Mouse (Mus musculus): Measurements from ENCODE around the gene Unc93b1.

Unc93b1 gene

DNA sequence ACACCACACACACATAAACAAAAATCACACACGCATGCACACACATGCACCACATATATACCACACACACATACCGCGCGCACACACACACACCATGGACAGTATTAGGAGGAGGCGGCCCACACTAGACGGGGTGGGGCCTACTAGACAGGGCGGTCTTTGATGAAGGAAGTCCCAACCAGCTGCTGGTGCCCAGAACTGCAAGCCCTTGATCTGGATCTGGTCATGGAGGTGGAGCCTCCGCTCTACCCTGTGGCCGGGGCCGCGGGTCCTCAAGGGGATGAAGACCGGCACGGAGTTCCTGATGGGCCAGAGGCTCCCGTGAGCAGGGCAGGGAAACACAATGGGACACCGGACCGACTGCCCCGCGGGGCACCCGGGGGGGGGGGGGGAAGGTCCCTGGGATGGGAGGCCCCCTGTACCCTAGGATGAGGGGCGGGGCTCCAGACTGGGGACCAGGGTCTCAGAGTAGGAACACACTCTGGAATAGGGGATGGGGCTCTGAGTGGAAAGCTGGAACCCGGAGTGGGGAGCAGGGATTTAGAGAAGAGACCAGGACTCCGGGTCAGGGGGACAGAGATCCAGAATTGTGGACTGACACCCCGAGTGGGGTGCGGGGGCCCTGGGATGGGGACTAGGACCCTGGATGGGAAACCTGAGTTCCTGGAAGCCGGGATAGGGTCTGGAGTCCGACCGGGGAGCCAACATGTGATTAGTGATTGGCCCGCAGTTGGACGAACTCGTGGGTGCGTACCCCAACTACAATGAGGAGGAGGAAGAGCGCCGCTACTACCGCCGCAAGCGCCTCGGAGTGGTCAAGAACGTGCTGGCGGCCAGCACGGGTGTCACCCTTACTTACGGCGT, at the start of gene Unc93b1:
Gene Unc93b1, plus strand, starts transcription at position 155 of the 864 bp plus-strand sequence.
- peak; percentile 72 for DNase-seq (ENCODE audit: low spot score)

DNA sequence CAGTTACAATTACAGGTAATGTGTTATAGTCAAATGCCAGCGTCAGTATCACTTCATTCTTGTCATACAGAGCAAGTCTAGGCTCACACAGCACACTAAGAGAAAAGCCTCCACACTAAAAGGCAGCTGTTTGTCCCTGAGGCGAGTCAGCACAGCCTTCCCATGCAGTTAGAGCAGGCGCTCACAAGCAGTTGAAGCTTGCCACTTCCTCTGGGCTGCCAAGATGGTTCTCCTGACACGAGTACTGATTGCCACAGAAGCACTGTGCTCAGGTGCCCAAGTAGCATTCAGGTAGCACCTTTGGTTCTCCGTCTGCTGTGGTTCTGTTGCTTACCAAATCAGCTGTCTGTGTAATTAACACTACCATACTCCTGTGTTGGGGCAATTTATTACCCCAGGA, 45.9 kb upstream of the Unc93b1 start:
- DNase-seq (ENCODE audit: low spot score): no peak

DNA sequence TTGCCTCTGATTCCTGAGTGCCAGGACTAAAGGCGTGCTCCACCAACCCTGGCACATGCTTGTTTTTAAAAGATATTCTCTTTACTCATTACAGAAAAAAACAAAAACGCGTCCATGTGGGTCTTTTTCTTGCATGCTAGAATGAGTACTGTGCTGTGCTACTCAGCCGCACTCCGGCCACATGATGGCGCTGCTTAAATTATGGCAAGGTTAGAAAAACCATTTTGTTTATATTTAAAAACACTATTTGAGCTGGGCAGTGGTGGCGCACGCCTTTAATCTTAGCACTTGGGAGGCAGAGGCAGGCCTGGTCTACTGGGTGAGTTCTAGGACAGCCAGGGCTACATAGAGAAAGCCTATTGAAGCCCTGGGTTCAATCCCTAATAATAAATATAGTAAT, 44.8 kb upstream of the Unc93b1 start:
- DNase-seq (ENCODE audit: low spot score): no peak

DNA sequence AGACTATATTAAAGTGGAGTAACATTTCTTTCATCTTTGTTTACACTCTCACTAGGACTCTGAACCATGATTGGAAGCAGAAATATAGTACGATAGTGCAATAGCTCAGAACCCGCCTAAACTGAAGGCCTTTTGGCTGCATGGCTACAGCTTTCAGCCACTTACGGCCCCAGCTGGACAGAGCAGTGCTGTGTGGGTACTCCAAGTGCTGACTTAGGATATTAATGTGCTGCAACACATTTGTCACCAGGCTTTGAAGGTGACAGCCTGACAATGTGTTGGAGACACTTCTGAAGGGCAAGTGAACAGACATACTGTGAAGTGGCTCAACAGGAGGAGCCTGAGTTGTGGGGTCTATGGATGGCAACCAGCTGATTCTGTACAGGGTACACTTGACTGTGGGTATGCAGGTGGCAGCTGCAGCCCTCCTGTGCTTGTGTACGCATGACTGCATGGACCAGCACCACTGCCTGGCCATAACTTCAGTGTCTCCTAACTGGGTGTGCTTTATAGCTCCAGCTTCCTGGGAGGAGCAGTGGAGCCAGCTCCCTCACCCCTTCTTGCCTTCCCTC, 41.4 kb upstream of the Unc93b1 start:
- no peak for DNase-seq (ENCODE audit: low spot score)

DNA sequence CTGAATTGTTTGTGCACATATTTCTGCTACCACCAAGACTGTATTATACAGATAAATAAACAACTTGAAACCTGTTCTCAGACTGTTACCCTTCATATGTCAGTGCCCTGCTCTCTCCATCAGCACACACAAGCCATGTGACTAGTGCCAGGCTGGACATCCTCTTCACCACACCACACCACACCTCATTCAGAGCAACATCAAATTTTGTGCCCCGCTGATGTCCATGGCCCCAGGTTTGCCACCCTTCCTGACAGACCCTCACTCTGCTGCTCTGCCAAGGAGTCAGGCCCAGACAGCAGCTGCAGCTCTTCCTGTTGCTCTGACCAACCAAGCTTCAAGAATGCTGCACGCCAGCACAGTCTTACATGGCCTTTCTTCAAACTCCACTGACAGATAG, 40.7 kb upstream of the Unc93b1 start:
- DNase-seq (ENCODE audit: low spot score): no peak

DNA sequence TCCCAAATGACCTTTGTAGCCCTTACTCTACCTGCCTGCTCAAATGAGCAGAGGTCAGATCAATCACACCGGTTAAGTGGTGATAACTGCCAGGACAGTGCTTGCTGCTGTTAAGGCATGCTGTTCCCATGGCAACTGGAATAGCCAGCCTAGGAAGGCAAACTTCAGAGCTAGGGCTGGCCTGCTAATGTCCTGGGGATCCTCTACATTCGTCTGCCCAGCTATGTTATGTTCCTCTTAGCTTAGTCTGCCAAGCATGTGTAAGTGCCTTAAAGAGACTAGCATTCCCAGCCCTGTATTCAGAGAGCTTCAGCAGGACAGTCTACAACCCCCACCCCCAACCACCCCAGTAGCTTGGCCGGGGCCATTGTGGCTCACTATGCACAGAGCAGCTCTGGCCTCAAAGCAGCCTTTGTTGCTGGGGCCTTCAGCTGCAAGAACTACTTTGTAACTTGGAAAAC, 39.8 kb upstream of the Unc93b1 start:
- DNase-seq (ENCODE audit: low spot score): no peak

DNA sequence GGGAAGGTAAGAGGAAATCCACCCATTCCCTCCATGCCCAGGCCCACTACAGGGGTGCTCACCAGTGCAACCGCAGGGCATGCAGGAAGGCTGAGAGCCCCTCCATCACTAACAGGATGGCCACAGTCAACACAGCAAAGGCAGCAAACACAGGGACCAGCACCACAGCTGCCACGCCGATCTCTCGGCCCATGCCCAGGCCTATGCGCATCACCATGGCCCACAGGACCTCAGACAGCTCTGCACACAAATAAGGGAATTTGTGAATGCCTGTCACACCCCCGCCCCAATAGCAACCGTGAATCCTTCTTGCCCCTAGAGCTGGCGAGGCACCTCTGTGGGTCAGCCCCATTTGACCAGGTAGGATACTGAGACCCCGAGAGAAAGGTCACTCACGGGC, 38.8 kb upstream of the Unc93b1 start:
- DNase-seq (ENCODE audit: low spot score): no peak

DNA sequence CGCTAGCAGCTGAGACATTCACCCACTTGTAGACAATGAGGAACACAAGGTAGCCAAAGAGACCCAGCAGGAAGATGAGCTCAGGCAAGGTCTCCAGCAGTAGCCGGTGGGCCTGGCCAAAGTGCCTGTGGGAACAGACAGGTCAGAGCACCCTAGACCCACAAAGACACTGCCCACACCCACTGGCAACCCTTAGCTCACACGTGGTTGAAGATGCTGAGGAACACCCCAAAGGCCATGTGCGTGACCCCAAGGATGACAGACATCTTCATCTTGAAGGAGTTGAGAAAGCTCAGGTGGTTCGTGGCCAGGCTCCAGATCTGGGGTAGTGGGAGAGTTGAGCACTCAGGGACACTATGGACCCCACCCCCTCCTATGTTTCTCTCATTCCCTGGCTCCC, 37.4 kb upstream of the Unc93b1 start:
- no peak for DNase-seq (ENCODE audit: low spot score)

DNA sequence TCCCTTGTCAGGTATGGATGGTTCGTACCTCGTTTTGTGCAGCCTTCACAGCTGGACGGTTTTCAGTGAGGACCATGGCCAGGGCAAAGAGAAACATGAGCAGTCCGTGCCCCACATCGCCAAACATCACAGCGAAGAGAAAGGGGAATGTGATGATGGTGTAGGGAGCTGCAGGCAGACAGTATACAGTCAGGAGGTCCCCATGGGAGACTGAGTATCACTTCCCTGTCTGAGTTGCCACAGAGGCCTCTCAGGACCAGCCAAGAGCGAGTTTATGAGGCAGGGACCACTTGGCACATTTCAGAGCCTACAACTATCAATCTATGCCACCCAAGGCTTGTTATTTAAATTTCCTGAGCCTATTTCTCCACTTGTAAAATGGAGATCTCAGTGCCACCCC, 36.0 kb upstream of the Unc93b1 start:
- DNase-seq (ENCODE audit: low spot score): no peak

DNA sequence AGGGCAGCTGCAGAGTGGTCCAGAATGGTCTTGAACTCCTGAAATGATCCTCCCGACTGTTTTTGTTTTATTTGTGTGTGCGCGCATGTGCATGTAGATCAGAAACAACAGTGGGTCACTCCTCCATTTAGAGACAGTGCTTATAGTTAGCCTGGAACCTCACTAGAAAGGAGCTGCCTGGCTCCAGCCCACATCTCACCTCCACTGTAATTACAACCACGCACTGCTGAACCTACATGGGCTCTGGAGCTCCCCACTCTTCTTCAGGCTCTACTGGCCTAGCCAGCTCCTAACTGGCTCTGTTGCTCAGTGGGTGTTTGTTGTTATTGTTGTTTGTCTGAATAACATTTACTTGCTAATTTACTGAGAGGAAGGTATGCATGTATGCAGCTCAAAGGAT, 35.4 kb upstream of the Unc93b1 start:
- DNase-seq (ENCODE audit: low spot score): no peak

DNA sequence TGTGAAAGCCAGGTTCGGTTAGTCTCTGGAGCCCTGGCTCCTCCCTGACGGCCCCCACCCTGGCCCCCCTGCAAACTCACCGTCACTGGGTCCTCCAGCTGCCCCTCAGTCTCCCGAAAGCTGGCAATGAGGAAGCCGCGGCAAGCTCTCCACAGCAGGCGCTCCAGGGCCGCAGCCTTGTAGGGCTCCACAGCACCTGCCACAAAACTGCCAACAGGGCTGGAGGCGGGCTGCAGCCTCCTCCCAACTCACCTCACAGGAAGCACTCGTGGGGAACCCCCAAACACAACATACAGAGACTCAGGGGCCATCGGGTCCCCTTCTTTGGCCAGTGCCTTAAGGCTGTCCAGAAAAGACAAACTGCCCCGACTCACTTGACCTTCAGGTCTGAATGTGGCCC, 32.0 kb upstream of the Unc93b1 start:
- no peak for DNase-seq (ENCODE audit: low spot score)

DNA sequence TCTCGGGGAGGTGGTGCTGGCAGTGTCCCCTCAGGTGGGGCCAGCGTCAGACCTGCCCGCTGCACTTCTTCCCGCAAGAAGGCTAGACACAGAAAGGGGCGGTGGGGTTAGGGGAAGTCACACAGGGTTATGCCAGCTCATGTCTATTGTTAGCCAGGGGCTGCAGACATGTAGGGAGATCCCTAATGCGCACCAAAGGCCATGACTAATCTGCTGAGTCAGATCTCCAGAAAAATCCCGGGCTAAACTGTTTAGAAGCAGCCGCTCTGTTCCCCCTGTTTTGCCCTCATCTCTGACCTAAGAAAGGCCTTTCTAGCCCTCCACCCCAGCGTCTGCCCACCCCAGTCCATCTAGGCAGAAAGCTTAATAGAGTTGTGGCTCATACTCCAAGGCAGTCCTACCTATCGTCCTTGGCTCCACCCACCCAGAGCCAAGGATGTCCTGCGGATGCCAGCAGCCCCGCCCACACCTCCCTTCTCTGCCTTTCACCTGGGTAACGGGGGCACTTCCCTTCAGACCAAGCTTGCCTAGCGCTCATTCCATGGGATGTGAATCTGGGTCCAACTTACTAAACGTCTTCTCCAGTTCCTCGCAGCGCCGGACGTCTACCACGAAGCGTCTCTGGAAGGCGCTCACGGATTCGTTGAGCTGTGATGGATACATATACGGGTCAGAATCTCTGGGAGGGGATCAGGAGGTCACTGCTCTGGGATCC, 31.2 kb upstream of the Unc93b1 start:
- DNase-seq (ENCODE audit: low spot score): no peak

DNA sequence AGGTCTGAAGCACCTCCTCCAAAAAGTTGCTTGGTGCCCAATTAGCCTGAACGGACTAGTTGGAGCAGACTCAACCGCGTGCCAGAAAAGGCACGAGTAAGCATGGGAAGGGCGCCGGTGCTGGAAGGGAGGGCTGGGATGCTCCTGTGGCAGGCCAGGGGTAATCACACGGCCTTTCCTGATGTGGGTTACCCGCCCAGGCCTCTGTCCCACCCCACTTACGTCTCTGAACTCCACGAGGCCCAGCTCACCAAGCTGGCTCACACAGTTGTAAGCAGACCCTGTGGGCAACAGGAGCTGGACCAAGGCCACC, 30.7 kb upstream of the Unc93b1 start:
- no peak for DNase-seq (ENCODE audit: low spot score)

DNA sequence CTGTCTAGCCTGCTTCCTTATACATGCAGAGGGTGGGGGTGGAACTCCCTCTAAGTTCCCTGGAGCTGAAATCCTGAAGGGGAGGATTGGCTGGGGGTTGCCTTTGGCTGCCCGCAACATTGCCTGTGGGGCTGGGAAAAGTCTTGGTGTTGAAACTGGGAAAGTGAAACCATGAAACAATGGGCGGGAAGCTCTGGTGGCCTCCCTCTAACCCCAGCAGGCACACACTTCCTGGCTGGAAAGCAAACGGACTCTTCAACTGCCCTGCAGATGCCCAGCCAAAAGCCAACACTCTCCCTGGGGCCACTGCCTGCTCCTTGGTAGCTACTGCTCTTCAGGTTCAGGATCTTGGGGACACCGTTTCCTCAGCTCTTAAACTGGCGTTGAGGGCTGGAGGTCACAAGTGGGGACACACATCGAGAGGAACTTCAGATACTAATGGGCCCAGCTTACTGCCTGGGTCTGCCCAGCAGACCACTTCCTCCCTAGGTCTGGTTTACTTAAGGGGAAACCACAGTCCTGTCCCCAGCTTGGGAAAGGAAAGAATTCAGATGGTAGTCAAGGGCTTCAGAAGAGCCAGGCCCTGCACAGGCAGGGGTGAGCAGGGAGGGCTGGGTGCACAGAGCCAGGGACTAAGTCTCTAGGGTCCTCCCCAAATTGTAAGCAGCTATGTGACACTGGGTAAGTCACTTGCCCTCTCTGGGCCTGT, 29.6 kb upstream of the Unc93b1 start:
- DNase-seq (ENCODE audit: low spot score): peak; percentile 38

DNA sequence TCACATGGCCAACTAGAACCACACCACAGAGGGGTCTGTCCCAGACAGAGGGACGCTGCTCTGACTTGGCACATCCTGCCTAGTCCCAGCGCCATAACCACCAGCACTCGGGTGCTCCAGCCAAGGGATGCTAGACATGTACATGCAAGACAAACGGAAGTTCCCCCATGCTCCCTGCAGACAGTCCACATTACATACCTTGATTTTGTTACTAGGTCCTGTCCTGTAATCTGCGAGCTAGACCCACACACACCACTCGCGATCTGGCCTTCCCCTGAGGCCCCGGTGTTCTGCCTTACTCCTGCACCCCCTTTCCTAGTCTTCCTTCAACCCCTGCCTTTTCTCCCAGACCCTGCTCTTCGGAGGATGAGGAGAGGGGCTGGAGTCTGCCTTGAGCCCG, 28.7 kb upstream of the Unc93b1 start:
- DNase-seq (ENCODE audit: low spot score): no peak

DNA sequence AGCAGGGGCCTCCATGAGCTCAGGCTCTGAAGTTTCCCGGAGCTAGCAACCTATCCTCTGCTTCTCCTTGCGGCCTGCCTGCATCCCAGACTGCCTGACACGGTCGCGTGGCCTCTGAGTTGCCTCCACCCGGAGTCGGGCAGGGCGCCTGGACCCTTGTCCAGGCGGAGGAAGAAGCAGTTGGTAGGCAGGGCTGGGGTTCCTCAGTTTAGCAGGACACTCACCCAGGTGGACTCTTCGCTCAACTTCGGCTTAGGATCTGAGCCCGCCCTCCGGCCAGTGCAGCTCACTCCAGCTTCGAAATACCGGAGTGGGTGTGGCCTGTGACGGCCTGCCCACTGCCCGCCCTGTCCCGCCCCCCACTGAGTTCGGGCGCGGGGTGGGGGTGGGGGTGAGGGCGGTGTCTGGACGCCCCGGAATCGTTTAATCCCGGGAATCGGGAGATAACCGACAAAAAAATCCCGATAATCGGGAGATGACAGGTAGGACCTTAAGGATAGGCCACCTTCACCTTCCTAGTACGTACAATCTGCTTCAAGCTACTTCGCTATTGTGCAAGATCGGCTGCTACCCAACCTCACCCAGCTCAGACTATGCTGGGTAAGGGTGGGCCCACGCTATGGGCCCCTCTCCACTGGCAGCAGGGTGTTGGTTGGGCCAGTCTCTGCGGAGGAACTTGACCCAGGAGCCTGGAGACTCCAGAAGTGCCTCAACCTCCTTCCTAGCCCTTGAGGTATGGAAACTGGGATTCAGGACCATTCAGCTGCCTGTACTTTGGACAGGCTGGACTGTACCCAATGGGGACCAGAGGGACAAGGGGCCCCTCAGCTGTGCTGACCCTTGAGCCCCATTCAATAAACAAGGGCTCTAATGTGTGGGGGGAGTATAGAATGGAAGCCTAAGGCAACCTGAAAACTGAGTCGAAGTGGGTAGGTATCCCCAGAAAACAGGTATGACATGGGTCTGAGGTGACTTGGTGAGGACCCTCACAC, 27.9 kb upstream of the Unc93b1 start, which contains the start of gene Tcirg1:
Gene Tcirg1, minus strand, starts transcription at position 339 of the 992 bp plus-strand sequence.
- peak; percentile 84 for DNase-seq (ENCODE audit: low spot score)

DNA sequence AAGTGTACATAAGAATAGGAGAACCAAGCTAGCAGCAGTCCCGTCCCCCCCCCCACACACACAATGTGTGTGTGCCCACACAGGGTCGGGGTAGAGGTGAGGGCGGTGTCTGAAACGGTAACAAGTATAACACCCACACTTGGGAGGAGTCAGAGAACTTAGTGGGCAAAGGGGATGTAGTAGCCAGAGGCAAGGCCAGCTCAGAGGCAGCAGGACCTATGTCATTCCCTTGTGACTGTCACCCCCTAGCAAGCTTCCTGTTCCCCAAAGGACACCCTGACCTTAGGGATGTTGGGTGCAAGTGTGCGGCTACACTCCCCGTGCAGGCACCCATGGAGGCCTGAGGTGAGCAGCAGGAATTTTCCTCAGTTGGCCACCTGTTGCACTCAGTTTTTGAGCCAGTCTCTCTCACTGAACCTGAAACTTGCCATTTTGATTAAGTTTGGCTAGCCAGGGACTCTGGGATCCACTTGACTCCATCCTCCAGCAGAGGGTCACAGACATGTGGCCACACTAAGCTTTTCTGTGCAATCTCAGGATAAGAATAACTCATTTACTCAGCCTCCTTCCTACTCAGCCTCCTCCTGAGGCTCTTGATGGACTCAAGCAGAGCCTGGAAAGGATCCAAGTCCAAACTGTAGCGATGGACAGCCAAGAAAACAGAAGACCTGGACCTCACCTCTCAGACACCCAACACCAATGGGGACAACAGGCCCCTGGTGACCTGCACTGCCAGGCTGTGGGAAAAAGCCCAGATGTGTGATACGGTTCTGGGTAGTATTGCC, 26.9 kb upstream of the Unc93b1 start:
- no peak for DNase-seq (ENCODE audit: low spot score)

DNA sequence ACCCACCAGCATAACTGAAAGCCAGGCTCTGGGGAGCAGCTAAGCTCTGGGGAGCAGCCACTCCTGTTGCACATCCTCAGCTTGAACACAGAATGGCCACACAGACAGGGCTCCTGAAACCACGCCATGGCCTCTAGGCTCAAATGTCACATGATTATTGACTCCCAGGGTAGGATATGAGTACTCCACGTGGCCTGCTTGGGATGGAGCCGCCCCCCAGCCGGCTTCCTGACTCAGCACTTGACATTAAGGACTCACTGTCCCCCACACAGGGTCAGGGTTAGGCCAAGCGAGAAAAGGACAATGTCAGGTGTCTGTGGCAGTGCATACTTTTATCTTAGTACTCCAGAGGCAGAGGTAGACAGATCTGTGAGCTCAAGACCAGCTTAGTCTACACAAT, 24.8 kb upstream of the Unc93b1 start:
- DNase-seq (ENCODE audit: low spot score): no peak

DNA sequence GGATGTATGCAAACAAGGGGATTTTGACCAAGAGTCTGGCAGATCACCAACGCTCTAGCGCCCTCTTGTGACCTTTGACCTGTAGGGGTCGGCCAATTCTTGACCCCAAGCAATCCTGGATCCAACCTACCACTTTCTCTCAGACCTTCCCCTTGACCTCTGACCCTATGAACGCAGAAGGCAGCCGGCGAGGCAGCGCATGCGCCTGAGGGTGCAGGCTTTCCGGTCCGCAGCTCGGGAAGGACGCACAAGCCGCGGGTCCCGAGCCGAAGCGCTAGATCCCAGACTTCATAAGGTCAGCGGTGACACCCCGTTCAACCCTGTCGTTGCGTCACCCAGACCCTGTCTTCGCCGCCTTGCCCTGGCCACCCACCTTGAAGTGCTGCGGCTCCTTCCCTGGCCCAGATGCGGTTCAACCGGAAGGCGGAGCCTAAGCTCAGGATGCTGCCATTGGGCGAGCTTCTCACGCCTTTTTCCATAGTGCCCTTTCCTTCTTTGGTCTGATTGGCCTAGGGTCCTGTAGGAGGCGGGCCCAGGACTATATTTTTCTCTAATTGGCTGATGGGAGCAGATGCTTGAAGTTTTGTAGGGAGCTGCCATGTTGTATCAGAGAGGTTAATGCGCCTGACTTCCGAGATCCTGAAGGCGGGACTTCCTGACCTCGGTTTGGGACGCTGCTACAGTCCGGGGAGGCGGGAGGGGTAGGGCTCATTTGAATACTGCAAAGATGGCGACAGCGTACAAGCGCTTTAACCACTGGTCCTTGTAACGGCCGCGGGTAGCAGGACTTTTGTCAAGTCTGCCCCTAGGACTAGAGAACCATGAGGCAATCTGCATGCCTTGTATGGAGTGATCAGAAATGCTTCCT, 22.4 kb upstream of the Unc93b1 start, which contains the start of gene Ndufs8:
Gene Ndufs8, minus strand, starts transcription at position 438 of the 868 bp plus-strand sequence.
- DNase-seq (ENCODE audit: low spot score): peak; percentile 90
